Mouse (Mus musculus): ENCODE measurements around the gene Vash1.

GRCm38 (mm10) chr12:86697996-86698395 lies 19.5 kb downstream of the Vash1 start:
- no peak for TF ChIP-seq CTCF (conservative IDR thresholded peaks at IDR 0.05; ENCODE audit: low read length)
- TF ChIP-seq POU5F1 (IDR thresholded peaks at IDR 0.05; ENCODE audit: borderline replicate concordance, low read length) = no peak
